18 mouse cellular contexts compared by ENCODE assay signal in genomic region chr1:140468315-140468714, GRCm38 (mm10).
"Had no signal": no experiment of that assay in that cellular context is flagged by ENCODE, and none has a peak within 500 bp of the region (broad histone marks: within the 10 kb centered on the region; RNA-seq: fewer than 3 reads in every experiment).

No protein-coding gene starts in this region.

- H3K9me3 ChIP-seq: liver, embryonic 13.5 days; midbrain, embryonic 10.5 days; midbrain, embryonic 13.5 days; neural tube, embryonic 13.5 days; stomach, embryonic 15.5 days had no signal

- H3K9ac ChIP-seq: liver, embryonic 13.5 days; midbrain, embryonic 13.5 days; neural tube, embryonic 13.5 days; stomach, embryonic 15.5 days had no signal

- H3K27me3 ChIP-seq: liver, embryonic 13.5 days; megakaryocyte, embryonic 14.5 days; midbrain, embryonic 13.5 days; neural tube, embryonic 13.5 days; stomach, embryonic 15.5 days had no signal

- H3K4me1 ChIP-seq: liver, embryonic 13.5 days; megakaryocyte, embryonic 14.5 days; midbrain, embryonic 10.5 days; midbrain, embryonic 13.5 days; neural tube, embryonic 13.5 days; stomach, embryonic 15.5 days had no signal

- H3K27ac ChIP-seq: kidney, postnatal 0 days; layer of hippocampus, adult 2 months; left cerebral cortex, adult 2 months; liver, embryonic 13.5 days; midbrain, embryonic 10.5 days; midbrain, embryonic 13.5 days; neural tube, embryonic 13.5 days; stomach, embryonic 15.5 days had no signal

- H3K36me3 ChIP-seq: liver, embryonic 13.5 days; midbrain, embryonic 10.5 days; midbrain, embryonic 13.5 days; neural tube, embryonic 13.5 days; stomach, embryonic 15.5 days had no signal

- ATAC-seq: lung, postnatal 0 days; midbrain, embryonic 13.5 days; midbrain, embryonic 16.5 days had no signal

- DNase-seq: kidney, postnatal 25 days; liver, embryonic 13.5 days; lung, adult 2 months; retina, postnatal 1 day; right cerebral cortex, postnatal 25 days; spleen, adult 18-20 months; thymus, postnatal 25 days had no signal

- H3K4me3 ChIP-seq: layer of hippocampus, adult 2 months; left cerebral cortex, adult 2 months; liver, embryonic 13.5 days; megakaryocyte, embryonic 14.5 days; midbrain, embryonic 10.5 days; midbrain, embryonic 13.5 days; myocyte; neural tube, embryonic 13.5 days; stomach, embryonic 15.5 days had no signal

- H3K4me2 ChIP-seq: liver, embryonic 13.5 days; midbrain, embryonic 13.5 days; neural tube, embryonic 13.5 days; stomach, embryonic 15.5 days had no signal
